Mouse (Mus musculus): Measurements from ENCODE around the gene Slfn9.
"Not testable (repeated sequence)": the region's sequence is repeated elsewhere in the genome, so short reads cannot be mapped to it uniquely, and the experiment has no call there.

Slfn9 gene

DNA sequence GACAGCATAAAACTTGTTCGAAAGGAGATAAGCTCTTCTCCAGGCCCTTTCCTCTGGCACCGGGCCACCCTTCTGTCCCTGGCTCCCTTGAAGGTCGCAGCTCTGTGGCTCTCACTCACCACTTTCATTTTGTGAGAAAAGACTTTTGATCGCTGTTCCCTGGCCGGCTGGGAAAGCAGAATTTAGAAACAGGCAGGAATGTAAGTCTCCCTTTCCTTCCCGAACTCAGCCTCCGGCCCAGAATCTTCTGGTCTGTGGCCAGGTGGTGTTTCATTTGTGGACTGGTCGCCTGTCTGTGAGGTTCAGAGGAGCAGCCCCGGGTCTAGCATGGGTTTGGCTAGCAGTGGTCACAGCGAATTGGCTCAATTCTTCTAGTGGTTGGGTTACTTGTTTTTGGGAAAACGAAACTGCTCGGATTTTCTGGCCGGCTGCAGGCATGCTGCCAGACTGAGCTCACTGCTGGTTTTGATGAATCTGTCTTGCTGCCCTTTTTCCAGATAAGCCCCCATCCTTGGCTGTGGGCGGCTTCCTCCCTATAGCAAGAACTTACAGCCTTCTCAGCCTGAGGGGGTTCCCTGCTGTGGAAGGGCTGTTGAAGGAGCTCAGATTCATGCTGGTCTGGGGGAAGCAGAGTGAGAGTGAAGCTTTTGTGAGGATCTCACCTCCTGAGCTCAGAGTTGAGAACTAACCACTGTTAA is at the start of gene Slfn9:
Slfn9 (minus strand) TSS at position 362 of the 698 bp plus-strand sequence.
- DNase-seq (ENCODE audit: inconsistent age in 2 of 2, low spot score in 1 of 2): peak; percentile 86 to 94

DNA sequence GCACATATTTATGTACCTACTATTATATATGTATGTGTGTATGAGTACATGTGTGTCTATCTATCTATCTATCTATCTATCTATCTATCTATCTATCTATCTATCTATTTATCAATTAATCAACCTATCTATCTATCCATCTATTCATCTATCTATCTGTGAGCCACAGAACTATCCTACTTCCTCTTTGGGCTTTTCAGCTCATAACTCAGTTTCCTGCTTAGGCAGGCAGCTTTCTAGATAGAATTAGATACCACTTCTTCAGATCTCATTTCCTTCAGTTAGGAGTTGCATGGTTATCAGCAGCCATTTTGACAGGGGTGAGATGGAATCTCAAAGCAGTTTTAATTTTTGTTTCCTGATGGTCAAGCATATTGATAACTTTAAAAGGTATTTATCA is 49.4 kb upstream of the Slfn9 start:
- no peak for DNase-seq (ENCODE audit: inconsistent age in 2 of 2, low spot score in 1 of 2)

GRCm38 (mm10) chr11:83040325-83040724 is 48.7 kb upstream of the Slfn9 start:
- peak in 1 of 2 experiments; percentile 68 for DNase-seq (ENCODE audit: inconsistent age in 2 of 2, low spot score in 1 of 2)

DNA sequence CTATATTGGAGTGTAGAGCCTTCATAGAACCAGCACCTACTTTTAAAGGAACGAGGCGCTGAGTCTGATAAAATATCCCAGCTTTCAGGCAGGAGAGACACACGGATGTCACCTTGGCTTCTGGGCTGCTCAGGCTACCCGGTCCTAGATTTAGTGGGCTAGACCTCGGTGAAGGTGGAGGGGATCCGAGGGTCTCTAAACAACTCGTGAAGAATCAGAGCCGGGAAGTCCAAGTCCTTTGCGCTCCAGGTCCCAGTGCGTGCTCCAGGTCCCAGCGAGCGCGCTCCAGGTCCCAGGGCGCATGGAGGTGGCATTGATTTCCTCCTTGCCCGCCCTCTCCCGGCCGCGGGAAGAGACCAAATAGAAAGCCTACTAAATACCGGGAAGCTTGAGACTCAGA is 48.2 kb upstream of the Slfn9 start:
- DNase-seq (ENCODE audit: inconsistent age in 2 of 2, low spot score in 1 of 2): no peak

DNA sequence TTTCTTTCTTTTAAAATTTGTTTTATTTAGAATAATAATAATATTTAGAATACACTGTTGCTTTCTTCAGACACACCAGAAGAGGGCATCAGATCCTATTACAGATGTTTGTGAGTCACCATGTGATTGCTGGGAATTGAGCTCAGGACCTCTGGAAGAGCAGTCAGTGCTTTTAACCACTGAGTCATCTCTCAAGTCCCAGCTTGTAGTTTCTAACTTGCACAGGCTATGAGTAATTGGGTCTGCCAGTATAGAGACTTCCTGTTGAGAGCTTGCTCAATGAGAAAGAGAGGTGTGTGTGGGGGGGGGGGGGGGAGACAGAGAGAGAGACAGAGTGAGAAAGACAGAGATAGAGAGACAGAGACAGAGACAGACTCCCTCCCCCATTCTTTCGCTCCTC is 47.5 kb upstream of the Slfn9 start:
- DNase-seq (ENCODE audit: inconsistent age in 2 of 2, low spot score in 1 of 2): no peak

DNA sequence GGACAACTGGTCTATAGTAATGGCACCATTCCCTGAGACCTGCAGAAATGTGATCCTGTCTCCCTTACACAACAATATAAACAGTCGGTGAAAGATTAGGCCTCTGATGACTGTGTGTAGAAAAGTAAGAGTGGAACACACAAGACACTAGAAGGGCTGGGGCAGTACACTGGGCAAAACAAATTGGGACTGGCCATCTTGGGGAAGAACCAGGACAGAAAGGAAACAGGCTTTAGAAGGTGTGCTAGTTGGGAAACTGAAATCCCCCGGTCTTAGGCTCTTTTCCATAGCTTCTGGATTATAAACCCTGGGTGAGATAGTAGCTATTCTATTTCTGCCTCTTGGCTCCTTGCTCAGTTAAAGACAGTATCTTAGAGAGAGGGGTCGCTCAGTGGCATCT is 47.1 kb upstream of the Slfn9 start:
- DNase-seq (ENCODE audit: inconsistent age in 2 of 2, low spot score in 1 of 2): not testable (repeated sequence)

DNA sequence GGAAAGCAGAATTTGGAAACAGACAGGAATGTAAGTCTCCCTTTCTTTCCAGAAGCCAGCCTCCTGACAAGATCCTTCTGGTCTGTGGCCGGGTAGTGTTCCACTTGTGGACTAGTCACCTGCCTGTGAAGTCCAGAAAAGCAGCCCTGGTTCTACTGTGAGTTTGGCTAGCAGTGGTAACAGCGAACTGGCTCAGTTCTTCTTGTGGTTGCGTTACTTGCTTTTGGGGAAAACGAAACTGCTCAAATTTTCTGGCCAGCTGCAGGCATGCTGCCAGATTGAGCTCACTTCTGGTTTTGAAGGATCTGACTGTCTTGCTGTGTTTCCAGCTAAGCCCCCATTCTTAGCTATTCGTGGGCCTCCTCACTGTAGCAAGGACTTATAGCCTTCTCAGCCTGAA is 29.0 kb upstream of the Slfn9 start, which contains the start of gene Slfn8:
Slfn8 (minus strand) TSS at position 190 of the 400 bp plus-strand sequence.
- DNase-seq (ENCODE audit: inconsistent age in 2 of 2, low spot score in 1 of 2): peak; percentile 50 to 84

GRCm38 (mm10) chr11:83019561-83020519 is 28.2 kb upstream of the Slfn9 start:
- DNase-seq (ENCODE audit: inconsistent age in 2 of 2, low spot score in 1 of 2): peak; percentile 12 to 53

DNA sequence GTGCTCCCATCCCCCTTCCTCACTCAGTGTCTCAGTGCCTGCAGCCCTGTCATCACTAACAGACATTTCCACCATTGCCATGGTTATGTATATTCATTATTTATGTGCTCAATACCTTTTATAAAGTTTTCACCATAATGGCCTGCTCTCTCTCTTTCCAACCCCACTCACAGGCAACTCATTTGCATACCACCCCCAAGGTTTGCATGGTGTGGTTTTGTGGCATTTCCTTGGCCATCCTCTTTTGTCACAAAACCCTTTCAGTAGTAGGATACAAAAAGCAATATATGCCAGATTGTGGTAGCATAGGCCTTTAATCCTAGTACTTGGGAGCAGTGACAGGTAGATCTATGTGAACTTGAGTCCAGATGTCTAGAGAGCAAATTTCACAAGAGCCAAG is 24.5 kb upstream of the Slfn9 start:
- no peak for DNase-seq (ENCODE audit: inconsistent age in 2 of 2, low spot score in 1 of 2)

DNA sequence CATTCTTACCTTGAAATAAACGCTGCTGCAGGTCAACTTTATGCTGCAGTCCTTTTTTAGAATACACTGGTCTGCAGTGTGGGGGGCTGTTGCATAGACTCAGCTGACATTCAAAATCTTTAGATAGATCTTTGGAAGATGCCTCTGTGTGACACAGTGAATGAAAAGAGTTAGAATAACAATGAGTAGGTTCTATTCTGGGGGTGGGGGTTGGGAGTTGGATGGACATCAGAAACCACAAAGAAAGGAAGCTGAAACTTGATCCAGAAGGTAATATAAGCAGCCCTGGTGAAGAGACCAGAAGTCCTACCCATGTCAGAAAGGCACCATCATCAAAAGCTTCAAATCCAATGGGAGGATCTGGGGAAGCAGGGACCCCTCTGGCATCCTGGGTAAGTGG is 21.7 kb upstream of the Slfn9 start:
- no peak for DNase-seq (ENCODE audit: inconsistent age in 2 of 2, low spot score in 1 of 2)

GRCm38 (mm10) chr11:82990612-82991385 is 831 bp downstream of the Slfn9 start:
- peak in 1 of 2 experiments; percentile 51 for DNase-seq (ENCODE audit: inconsistent age in 2 of 2, low spot score in 1 of 2)

- DNase-seq (ENCODE audit: inconsistent age in 2 of 2, low spot score in 1 of 2): no peak
Measured at GRCm38 (mm10) chr11:82989357-82989756, 2.3 kb downstream of the Slfn9 start.

DNA sequence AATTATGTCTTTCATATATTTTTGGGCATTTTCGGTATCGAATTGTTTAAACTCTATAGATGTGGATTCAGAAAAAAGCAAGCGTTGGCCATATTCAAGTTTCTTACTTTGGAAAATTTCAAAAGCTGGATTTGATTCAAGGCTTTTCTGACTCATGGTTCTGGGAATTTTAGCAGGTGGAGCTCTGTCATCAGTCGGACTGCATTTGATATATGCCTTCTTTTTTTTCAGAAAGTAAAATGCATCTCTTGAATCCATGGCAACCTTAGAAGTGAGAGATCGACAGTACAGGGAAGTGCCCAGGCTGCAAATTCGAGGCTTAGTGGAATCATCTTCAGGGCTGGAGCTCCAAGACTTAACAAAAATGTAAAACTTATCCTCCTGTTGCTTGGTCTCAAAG is 4.0 kb downstream of the Slfn9 start:
- DNase-seq (ENCODE audit: inconsistent age in 2 of 2, low spot score in 1 of 2): peak in 1 of 2 experiments; percentile 87

- DNase-seq (ENCODE audit: inconsistent age in 2 of 2, low spot score in 1 of 2): no peak
Measured at GRCm38 (mm10) chr11:82983193-82983592, 8.4 kb downstream of the Slfn9 start.

DNA sequence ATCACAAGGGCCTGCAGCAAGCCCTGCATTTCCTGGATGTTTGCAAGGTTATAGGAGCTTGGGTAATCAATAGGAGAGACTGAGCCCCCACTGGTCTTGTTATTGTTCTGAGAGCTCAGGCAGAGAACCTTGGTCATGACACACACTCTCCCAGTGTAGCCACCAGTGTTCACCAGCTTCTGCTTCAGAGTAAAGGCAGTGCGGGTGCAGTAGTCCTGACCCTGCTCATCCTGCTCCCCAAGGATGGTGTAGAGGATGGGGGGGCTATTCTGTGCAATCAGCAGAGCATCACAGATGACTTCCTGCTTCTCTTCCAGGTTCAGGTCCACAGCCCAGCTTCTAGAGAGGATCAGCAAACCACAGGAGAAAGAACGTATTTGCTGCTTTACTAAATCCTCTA is 9.2 kb downstream of the Slfn9 start:
- DNase-seq (ENCODE audit: inconsistent age in 2 of 2, low spot score in 1 of 2): not testable (repeated sequence)

GRCm38 (mm10) chr11:82973916-82974315 is 17.7 kb downstream of the Slfn9 start:
- peak; percentile 45 to 79 for DNase-seq (ENCODE audit: inconsistent age in 2 of 2, low spot score in 1 of 2)

GRCm38 (mm10) chr11:82971590-82971974 is 20.0 kb downstream of the Slfn9 start:
- DNase-seq (ENCODE audit: inconsistent age in 2 of 2, low spot score in 1 of 2): no peak

DNA sequence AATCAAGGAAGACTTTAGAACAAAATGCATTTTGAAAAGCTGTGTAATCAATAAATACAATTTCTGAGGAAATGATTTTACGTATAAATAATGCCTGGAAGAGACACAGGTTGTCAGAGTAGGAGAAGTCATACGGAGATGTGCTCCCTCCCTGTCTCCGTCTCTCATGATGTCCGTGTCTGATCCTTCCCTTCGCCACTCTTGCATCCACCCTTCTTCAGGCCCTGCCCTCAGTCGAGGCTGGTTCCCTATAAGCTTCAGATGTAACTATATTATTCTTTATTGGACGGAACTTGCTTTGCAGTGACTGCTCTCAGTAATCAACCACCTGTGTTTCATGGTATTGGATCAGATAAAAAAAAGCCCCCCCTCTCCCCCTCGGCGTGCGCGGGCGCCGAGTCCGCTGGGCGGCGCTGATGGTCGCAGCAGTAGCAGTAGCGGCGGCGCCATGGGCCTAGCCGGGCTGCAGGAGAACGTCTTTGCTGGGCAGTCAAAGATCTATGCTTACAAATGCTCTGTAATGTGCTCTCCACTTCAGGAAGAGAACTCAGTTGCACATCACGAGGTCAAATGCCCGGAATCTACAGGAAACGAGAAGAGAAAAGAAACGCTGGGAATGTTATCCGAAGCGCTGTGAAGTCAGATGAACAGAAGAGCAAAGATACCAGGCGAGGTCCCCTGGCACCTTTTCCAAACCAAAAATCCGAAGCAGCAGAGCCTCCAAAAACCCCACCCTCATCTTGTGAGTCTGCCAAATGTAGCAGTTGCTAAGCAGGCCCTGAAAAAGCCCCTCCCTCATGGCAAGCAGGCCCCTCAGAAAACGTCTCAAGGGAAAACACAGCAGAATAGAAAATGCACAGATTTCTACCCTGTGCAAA is 20.7 kb downstream of the Slfn9 start:
- DNase-seq (ENCODE audit: inconsistent age in 2 of 2, low spot score in 1 of 2): peak; percentile 48 to 80

- no peak for DNase-seq (ENCODE audit: inconsistent age in 2 of 2, low spot score in 1 of 2)
Measured at GRCm38 (mm10) chr11:82962215-82962614, 29.4 kb downstream of the Slfn9 start.

DNA sequence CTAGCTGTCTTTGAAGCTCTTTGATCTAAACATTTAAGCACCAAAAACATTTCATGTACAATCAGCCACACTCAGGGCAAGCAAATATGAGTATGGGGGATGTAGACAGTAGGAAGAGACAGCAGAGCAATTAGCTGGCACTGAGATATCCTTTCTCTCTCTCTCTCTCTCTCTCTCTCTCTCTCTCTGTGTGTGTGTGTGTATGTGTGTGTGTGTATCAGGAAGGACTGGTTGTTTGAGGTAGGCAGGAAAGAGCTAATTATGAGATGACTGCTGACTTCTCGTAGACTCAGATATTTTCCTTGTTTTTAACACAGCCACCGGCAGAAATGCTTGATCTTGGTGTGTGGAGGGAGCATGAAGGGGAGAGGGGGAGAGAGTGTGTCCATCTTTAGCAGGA is 29.9 kb downstream of the Slfn9 start:
- no peak for DNase-seq (ENCODE audit: inconsistent age in 2 of 2, low spot score in 1 of 2)
